Mouse (Mus musculus): ENCODE data around the gene Gm4301. TPM values are rescaled to one million over a fixed set of nuclear protein-coding genes. Genes with fewer than 3 reads are reported as not detected.
"Not testable (repeated sequence)": the region's sequence is repeated elsewhere in the genome, so short reads cannot be mapped to it uniquely, and the experiment has no call there.

The Gm4301 gene
- total RNA-seq (2012; rRNA removed) = 2.3 and 2.4 TPM in 2 replicates

DNA sequence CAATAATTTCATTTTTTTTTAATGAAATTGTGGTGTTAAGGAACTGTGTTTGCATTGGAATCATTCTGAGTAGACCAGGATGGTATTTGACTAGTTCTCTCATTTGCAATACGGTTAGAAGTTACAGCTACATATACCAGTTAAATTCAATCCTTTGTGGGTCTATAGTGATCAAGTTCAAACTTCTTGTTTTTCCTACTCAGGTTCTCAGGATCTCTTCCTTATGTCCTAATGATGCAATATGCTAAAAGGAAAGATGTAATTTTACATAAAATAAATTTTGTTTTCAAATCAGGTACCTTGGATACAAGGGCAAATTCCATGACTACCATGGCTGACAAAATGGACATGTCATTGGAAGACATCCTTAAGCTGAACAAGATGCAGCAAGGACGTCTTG lies at the start of gene Gm4301:
Gene Gm4301, plus strand, starts transcription at position 301 of the 400 bp plus-strand sequence.
- in situ Hi-C loops (cut with MboI; ENCODE audit: low sequenced_read_pairs in 2 of 2, unreplicated experiment in 2 of 2); H3K4me3 ChIP-seq (ENCODE audit: insufficient read depth in 1 of 2, low read depth in 1 of 2, low read length in 2 of 2, poor library complexity in 1 of 2, severe bottlenecking in 1 of 2); DNase-seq (ENCODE audit: low read depth, low spot score); H3K9ac ChIP-seq (ENCODE audit: insufficient read depth, low read depth, low read length, poor library complexity, severe bottlenecking); H3K36me3 ChIP-seq (ENCODE audit: control insufficient read depth, insufficient read depth, low read length, poor library complexity, severe bottlenecking); H3K9me3 ChIP-seq (ENCODE audit: control insufficient read depth, insufficient read depth, low read depth, low read length); H3K4me1 ChIP-seq (ENCODE audit: control insufficient read depth in 2 of 2, insufficient read depth in 2 of 2, low read length in 2 of 2, poor library complexity in 1 of 2); H3K27ac ChIP-seq (ENCODE audit: insufficient read depth, low read depth, low read length, poor library complexity, severe bottlenecking): not testable (repeated sequence)

DNA sequence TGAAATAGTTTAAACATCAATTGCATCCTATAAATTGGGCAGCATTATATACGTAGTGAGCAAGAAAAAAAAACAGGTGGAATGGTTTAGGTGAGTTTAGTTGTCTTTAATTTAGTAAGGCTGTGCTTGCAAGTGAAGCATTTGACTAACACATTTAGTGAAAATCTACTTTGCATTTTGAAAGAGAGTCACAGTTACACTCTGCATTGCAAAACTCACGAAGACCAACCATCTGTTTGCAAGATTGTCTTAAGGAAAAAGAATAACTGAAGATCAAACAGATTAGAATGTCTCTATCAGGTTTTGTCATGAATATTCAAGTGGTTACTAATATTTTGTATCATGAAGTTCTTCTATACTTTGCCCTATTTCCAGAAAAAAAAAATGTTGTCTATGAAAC lies 39.4 kb upstream of the Gm4301 start:
- in situ Hi-C loops (cut with MboI; ENCODE audit: low sequenced_read_pairs in 2 of 2, unreplicated experiment in 2 of 2) = no loop called here
- Histone ChIP-seq H3K4me1 (ENCODE audit: control insufficient read depth in 2 of 2, insufficient read depth in 2 of 2, low read length in 2 of 2, poor library complexity in 1 of 2) (no peaks in the 10 kb centered on the region), H3K36me3 (ENCODE audit: control insufficient read depth, insufficient read depth, low read length, poor library complexity, severe bottlenecking) (no peaks in the 10 kb centered on the region), H3K9ac (ENCODE audit: insufficient read depth, low read depth, low read length, poor library complexity, severe bottlenecking) (no peak overlapping the region), H3K4me3 (ENCODE audit: insufficient read depth in 1 of 2, low read depth in 1 of 2, low read length in 2 of 2, poor library complexity in 1 of 2, severe bottlenecking in 1 of 2) (no peak overlapping the region), H3K27ac (ENCODE audit: insufficient read depth, low read depth, low read length, poor library complexity, severe bottlenecking) (no peak overlapping the region), H3K9me3 (ENCODE audit: control insufficient read depth, insufficient read depth, low read depth, low read length) (no peaks in the 10 kb centered on the region)
- TF ChIP-seq ZNF384 (IDR thresholded peaks at IDR 0.05; ENCODE audit: low read depth, low read length) = no peak
- DNase-seq (ENCODE audit: low read depth, low spot score) = no peak

DNA sequence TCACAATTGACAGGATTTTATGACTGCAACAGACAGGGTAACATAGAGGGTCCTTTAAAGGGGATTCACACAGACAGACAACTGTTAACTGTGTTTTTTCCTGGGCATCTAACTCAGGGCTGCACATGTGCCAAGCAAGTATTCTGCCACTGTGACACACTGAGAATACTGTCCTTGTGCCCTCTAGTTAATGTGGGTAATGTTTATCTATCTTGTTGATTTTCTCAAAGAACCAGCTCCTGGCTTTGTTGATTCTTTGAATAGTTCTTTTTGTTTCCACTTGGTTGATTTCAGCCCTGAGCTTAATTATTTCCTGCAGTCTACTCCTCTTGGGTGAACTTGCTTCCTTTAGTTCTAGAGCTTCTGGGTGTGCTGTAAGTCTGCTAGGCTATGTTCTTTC lies 35.4 kb upstream of the Gm4301 start:
- H3K9me3 ChIP-seq (ENCODE audit: control insufficient read depth, insufficient read depth, low read depth, low read length); H3K4me3 ChIP-seq (ENCODE audit: insufficient read depth in 1 of 2, low read depth in 1 of 2, low read length in 2 of 2, poor library complexity in 1 of 2, severe bottlenecking in 1 of 2); H3K36me3 ChIP-seq (ENCODE audit: control insufficient read depth, insufficient read depth, low read length, poor library complexity, severe bottlenecking); DNase-seq (ENCODE audit: low read depth, low spot score); H3K9ac ChIP-seq (ENCODE audit: insufficient read depth, low read depth, low read length, poor library complexity, severe bottlenecking); H3K4me1 ChIP-seq (ENCODE audit: control insufficient read depth in 2 of 2, insufficient read depth in 2 of 2, low read length in 2 of 2, poor library complexity in 1 of 2); H3K27ac ChIP-seq (ENCODE audit: insufficient read depth, low read depth, low read length, poor library complexity, severe bottlenecking); in situ Hi-C loops (cut with MboI; ENCODE audit: low sequenced_read_pairs in 2 of 2, unreplicated experiment in 2 of 2): not testable (repeated sequence)

DNA sequence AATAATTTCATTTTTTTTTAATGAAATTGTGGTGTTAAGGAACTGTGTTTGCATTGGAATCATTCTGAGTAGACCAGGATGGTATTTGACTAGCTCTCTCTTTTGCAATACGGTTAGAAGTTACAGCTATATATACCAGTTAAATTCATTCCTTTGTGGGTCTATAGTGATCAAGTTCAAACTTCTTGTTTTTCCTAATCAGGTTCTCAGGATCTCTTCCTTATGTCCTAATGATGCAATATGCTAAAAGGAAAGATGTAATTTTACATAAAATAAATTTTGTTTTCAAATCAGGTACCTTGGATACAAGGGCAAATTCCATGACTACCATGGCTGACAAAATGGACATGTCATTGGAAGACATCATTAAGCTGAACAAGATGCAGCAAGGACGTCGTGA lies 5.1 kb downstream of the Gm4301 start, which contains the start of gene Gm4302:
Gene Gm4302, plus strand, starts transcription at position 301 of the 400 bp plus-strand sequence.
- DNase-seq (ENCODE audit: low read depth, low spot score); H3K36me3 ChIP-seq (ENCODE audit: control insufficient read depth, insufficient read depth, low read length, poor library complexity, severe bottlenecking); in situ Hi-C loops (cut with MboI; ENCODE audit: low sequenced_read_pairs in 2 of 2, unreplicated experiment in 2 of 2); H3K9me3 ChIP-seq (ENCODE audit: control insufficient read depth, insufficient read depth, low read depth, low read length); H3K9ac ChIP-seq (ENCODE audit: insufficient read depth, low read depth, low read length, poor library complexity, severe bottlenecking); H3K4me1 ChIP-seq (ENCODE audit: control insufficient read depth in 2 of 2, insufficient read depth in 2 of 2, low read length in 2 of 2, poor library complexity in 1 of 2); H3K4me3 ChIP-seq (ENCODE audit: insufficient read depth in 1 of 2, low read depth in 1 of 2, low read length in 2 of 2, poor library complexity in 1 of 2, severe bottlenecking in 1 of 2); H3K27ac ChIP-seq (ENCODE audit: insufficient read depth, low read depth, low read length, poor library complexity, severe bottlenecking): not testable (repeated sequence)

DNA sequence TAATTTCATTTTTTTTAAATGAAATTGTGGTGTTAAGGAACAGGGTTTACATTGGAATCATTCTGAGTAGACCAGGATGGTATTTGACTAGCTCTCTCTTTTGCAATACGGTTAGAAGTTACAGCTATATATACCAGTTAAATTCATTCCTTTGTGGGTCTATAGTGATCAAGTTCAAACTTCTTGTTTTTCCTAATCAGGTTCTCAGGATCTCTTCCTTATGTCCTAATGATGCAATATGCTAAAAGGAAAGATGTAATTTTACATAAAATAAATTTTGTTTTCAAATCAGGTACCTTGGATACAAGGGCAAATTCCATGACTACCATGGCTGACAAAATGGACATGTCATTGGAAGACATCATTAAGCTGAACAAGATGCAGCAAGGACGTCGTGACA lies 10.2 kb downstream of the Gm4301 start, which contains the start of gene Gm4303:
Gene Gm4303, plus strand, starts transcription at position 301 of the 400 bp plus-strand sequence.
- H3K27ac ChIP-seq (ENCODE audit: insufficient read depth, low read depth, low read length, poor library complexity, severe bottlenecking); H3K4me1 ChIP-seq (ENCODE audit: control insufficient read depth in 2 of 2, insufficient read depth in 2 of 2, low read length in 2 of 2, poor library complexity in 1 of 2); H3K36me3 ChIP-seq (ENCODE audit: control insufficient read depth, insufficient read depth, low read length, poor library complexity, severe bottlenecking); in situ Hi-C loops (cut with MboI; ENCODE audit: low sequenced_read_pairs in 2 of 2, unreplicated experiment in 2 of 2); DNase-seq (ENCODE audit: low read depth, low spot score); H3K9me3 ChIP-seq (ENCODE audit: control insufficient read depth, insufficient read depth, low read depth, low read length); H3K4me3 ChIP-seq (ENCODE audit: insufficient read depth in 1 of 2, low read depth in 1 of 2, low read length in 2 of 2, poor library complexity in 1 of 2, severe bottlenecking in 1 of 2); H3K9ac ChIP-seq (ENCODE audit: insufficient read depth, low read depth, low read length, poor library complexity, severe bottlenecking): not testable (repeated sequence)

DNA sequence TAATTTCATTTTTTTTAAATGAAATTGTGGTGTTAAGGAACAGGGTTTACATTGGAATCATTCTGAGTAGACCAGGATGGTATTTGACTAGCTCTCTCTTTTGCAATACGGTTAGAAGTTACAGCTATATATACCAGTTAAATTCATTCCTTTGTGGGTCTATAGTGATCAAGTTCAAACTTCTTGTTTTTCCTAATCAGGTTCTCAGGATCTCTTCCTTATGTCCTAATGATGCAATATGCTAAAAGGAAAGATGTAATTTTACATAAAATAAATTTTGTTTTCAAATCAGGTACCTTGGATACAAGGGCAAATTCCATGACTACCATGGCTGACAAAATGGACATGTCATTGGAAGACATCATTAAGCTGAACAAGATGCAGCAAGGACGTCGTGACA lies 15.3 kb downstream of the Gm4301 start, which contains the start of gene Gm4305:
Gene Gm4305, plus strand, starts transcription at position 301 of the 400 bp plus-strand sequence.
- in situ Hi-C loops (cut with MboI; ENCODE audit: low sequenced_read_pairs in 2 of 2, unreplicated experiment in 2 of 2); DNase-seq (ENCODE audit: low read depth, low spot score); H3K9ac ChIP-seq (ENCODE audit: insufficient read depth, low read depth, low read length, poor library complexity, severe bottlenecking); H3K4me3 ChIP-seq (ENCODE audit: insufficient read depth in 1 of 2, low read depth in 1 of 2, low read length in 2 of 2, poor library complexity in 1 of 2, severe bottlenecking in 1 of 2); H3K4me1 ChIP-seq (ENCODE audit: control insufficient read depth in 2 of 2, insufficient read depth in 2 of 2, low read length in 2 of 2, poor library complexity in 1 of 2); H3K27ac ChIP-seq (ENCODE audit: insufficient read depth, low read depth, low read length, poor library complexity, severe bottlenecking); H3K36me3 ChIP-seq (ENCODE audit: control insufficient read depth, insufficient read depth, low read length, poor library complexity, severe bottlenecking); H3K9me3 ChIP-seq (ENCODE audit: control insufficient read depth, insufficient read depth, low read depth, low read length): not testable (repeated sequence)

DNA sequence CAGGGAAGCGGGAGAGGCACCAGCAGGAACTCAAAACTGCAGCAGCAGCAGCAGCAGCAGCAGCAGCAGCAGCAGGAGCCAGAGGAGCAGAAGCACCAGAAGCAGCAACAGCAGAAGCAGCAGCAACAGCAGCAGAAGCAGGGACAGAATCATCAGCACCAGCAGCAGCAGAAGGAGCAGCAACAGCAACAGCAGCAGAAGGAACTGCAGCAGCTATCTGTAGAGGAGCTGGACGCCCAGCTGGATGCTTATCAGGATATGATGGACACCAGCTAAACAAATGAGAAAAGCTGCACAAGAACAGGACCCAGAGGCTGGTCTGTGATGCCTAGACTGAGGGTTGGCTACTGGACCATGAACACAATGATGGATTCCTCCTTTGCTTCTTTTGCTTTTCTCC lies 21.4 kb downstream of the Gm4301 start:
- DNase-seq (ENCODE audit: low read depth, low spot score); H3K4me3 ChIP-seq (ENCODE audit: insufficient read depth in 1 of 2, low read depth in 1 of 2, low read length in 2 of 2, poor library complexity in 1 of 2, severe bottlenecking in 1 of 2); H3K36me3 ChIP-seq (ENCODE audit: control insufficient read depth, insufficient read depth, low read length, poor library complexity, severe bottlenecking); H3K9ac ChIP-seq (ENCODE audit: insufficient read depth, low read depth, low read length, poor library complexity, severe bottlenecking); H3K9me3 ChIP-seq (ENCODE audit: control insufficient read depth, insufficient read depth, low read depth, low read length); H3K27ac ChIP-seq (ENCODE audit: insufficient read depth, low read depth, low read length, poor library complexity, severe bottlenecking); H3K4me1 ChIP-seq (ENCODE audit: control insufficient read depth in 2 of 2, insufficient read depth in 2 of 2, low read length in 2 of 2, poor library complexity in 1 of 2); in situ Hi-C loops (cut with MboI; ENCODE audit: low sequenced_read_pairs in 2 of 2, unreplicated experiment in 2 of 2): not testable (repeated sequence)

DNA sequence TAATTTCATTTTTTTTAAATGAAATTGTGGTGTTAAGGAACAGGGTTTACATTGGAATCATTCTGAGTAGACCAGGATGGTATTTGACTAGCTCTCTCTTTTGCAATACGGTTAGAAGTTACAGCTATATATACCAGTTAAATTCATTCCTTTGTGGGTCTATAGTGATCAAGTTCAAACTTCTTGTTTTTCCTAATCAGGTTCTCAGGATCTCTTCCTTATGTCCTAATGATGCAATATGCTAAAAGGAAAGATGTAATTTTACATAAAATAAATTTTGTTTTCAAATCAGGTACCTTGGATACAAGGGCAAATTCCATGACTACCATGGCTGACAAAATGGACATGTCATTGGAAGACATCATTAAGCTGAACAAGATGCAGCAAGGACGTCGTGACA lies 25.6 kb downstream of the Gm4301 start, which contains the start of gene Gm4307:
Gene Gm4307, plus strand, starts transcription at position 301 of the 400 bp plus-strand sequence.
- in situ Hi-C loops (cut with MboI; ENCODE audit: low sequenced_read_pairs in 2 of 2, unreplicated experiment in 2 of 2); H3K4me1 ChIP-seq (ENCODE audit: control insufficient read depth in 2 of 2, insufficient read depth in 2 of 2, low read length in 2 of 2, poor library complexity in 1 of 2); H3K4me3 ChIP-seq (ENCODE audit: insufficient read depth in 1 of 2, low read depth in 1 of 2, low read length in 2 of 2, poor library complexity in 1 of 2, severe bottlenecking in 1 of 2); H3K9ac ChIP-seq (ENCODE audit: insufficient read depth, low read depth, low read length, poor library complexity, severe bottlenecking); H3K9me3 ChIP-seq (ENCODE audit: control insufficient read depth, insufficient read depth, low read depth, low read length); H3K36me3 ChIP-seq (ENCODE audit: control insufficient read depth, insufficient read depth, low read length, poor library complexity, severe bottlenecking); DNase-seq (ENCODE audit: low read depth, low spot score); H3K27ac ChIP-seq (ENCODE audit: insufficient read depth, low read depth, low read length, poor library complexity, severe bottlenecking): not testable (repeated sequence)

Data from ES-E14 (cell line).